Mouse (Mus musculus) MEL (cell line): Measurements from ENCODE around the gene Poldip3. TPM values are rescaled to one million over a fixed set of nuclear protein-coding genes. Genes with fewer than 3 reads are reported as not detected.
A peak's percentile ranks its signal among the peaks of the same experiment; 100 is the strongest.

Experiments
- DNase-seq: peaks from one replicate; pipeline ENCODE4 v3.0.0; 2011; ENCODE audit warnings: low read depth, low spot score
- H3K27ac ChIP-seq: 2 replicates; pipeline ENCODE4 v1.5.1; 2012; ENCODE audit warnings: low read depth, mild to moderate bottlenecking, control low read depth, low read length, moderate library complexity; ENCODE audit not compliant: control insufficient read depth
- H3K27me3 ChIP-seq, 2 experiments: fragments of 150-350 bp in 1 of 2; sonication (generic) in 1 of 2; 2 replicates each; pipeline ENCODE4 v1.6.1; 2012; ENCODE audit warnings: low read length in 2 of 2, mild to moderate bottlenecking in 2 of 2, improper control_type of control experiment in 1 of 2, moderate library complexity in 1 of 2; ENCODE audit not compliant: insufficient read depth in 2 of 2, control insufficient read depth in 1 of 2
- H3K36me3 ChIP-seq, 2 experiments: 2 replicates each; pipeline ENCODE4 v1.6.1; 2012 to 2014; ENCODE audit warnings: low read length in 2 of 2, improper control_type of control experiment in 1 of 2, inconsistent platforms in 1 of 2, mild to moderate bottlenecking in 1 of 2; ENCODE audit not compliant: insufficient read depth in 2 of 2, control insufficient read depth in 1 of 2
- H3K4me1 ChIP-seq, 2 experiments: fragments of 150-350 bp in 1 of 2; sonication (generic) in 1 of 2; 2 replicates each; pipeline ENCODE4 v1.6.1; 2012; ENCODE audit warnings: low read length in 2 of 2, improper control_type of control experiment in 1 of 2, mild to moderate bottlenecking in 1 of 2; ENCODE audit not compliant: insufficient read depth in 2 of 2, control insufficient read depth in 1 of 2
- H3K4me3 ChIP-seq, 2 experiments: fragments of 150-350 bp in 1 of 2; sonication (generic) in 1 of 2; 2 replicates each; pipeline ENCODE4 v1.5.1; 2012; ENCODE audit warnings: low read depth in 2 of 2, low read length in 2 of 2, mild to moderate bottlenecking in 2 of 2, moderate library complexity in 2 of 2, control low read depth in 1 of 2, improper control_type of control experiment in 1 of 2; ENCODE audit not compliant: control insufficient read depth in 1 of 2, insufficient read depth in 1 of 2
- H3K79me2 ChIP-seq: 2 replicates; pipeline ENCODE4 v1.6.1; 2012; ENCODE audit warnings: mild to moderate bottlenecking, low read length, moderate library complexity; ENCODE audit not compliant: control insufficient read depth, poor library complexity, insufficient read depth
- H3K9ac ChIP-seq: 2 replicates; pipeline ENCODE4 v1.6.1; 2012; ENCODE audit warnings: low read depth, mild to moderate bottlenecking, control low read depth, low read length, moderate library complexity; ENCODE audit not compliant: control insufficient read depth, poor library complexity, severe bottlenecking
- H3K9me3 ChIP-seq: fragments of 150-350 bp; sonication (generic); replicated peaks from 2 replicates; pipeline ENCODE4 v1.6.1; 2012; ENCODE audit warnings: mild to moderate bottlenecking, low read length, improper control_type of control experiment, moderate library complexity; ENCODE audit not compliant: insufficient read depth
- BHLHE40 ChIP-seq: IDR thresholded peaks from 2 replicates; pipeline ENCODE4 v1.6.1; 2012; ENCODE audit warnings: low read depth, mild to moderate bottlenecking, inconsistent platforms, low read length, improper control_type of control experiment, borderline replicate concordance
- CHD1 ChIP-seq: IDR thresholded peaks from 2 replicates; pipeline ENCODE4 v1.6.1; 2012; ENCODE audit warnings: low read depth, mild to moderate bottlenecking, inconsistent platforms, low read length, improper control_type of control experiment
- CTCF ChIP-seq, 3 experiments: IDR thresholded peaks in 2 of 3; conservative IDR thresholded peaks in 1 of 3; 2 replicates each; pipeline ENCODE4 v1.5.1; 2011 to 2012; ENCODE audit warnings: low read length in 3 of 3, low read depth in 2 of 3, mild to moderate bottlenecking in 2 of 3, improper control_type of control experiment in 1 of 3, inconsistent platforms in 1 of 3, mixed read lengths in 1 of 3, moderate library complexity in 1 of 3; ENCODE audit not compliant: control insufficient read depth in 1 of 3, insufficient read depth in 1 of 3, poor library complexity in 1 of 3, severe bottlenecking in 1 of 3
- E2F4 ChIP-seq: IDR thresholded peaks from 2 replicates; pipeline ENCODE4 v1.6.1; 2011; ENCODE audit warnings: low read depth, low read length, improper control_type of control experiment, borderline replicate concordance
- ETS1 ChIP-seq: IDR thresholded peaks from 2 replicates; pipeline ENCODE4 v1.6.1; 2012; ENCODE audit warnings: low read depth, mild to moderate bottlenecking, inconsistent platforms, low read length, improper control_type of control experiment, moderate library complexity
- GATA1 ChIP-seq: IDR thresholded peaks from 2 replicates; pipeline ENCODE4 v1.6.1; 2011; ENCODE audit warnings: low read depth, low read length, improper control_type of control experiment
- MAFK ChIP-seq: IDR thresholded peaks from 2 replicates; pipeline ENCODE4 v1.6.1; 2011; ENCODE audit warnings: low read depth, mild to moderate bottlenecking, low read length, improper control_type of control experiment, borderline replicate concordance
- MAZ ChIP-seq: IDR thresholded peaks from 2 replicates; pipeline ENCODE4 v1.6.1; 2012; ENCODE audit warnings: low read depth, mild to moderate bottlenecking, inconsistent platforms, low read length, improper control_type of control experiment
- MXI1 ChIP-seq: IDR thresholded peaks from 2 replicates; pipeline ENCODE4 v1.6.1; 2011; ENCODE audit warnings: mild to moderate bottlenecking, low read depth, low read length, improper control_type of control experiment
- NRF1 ChIP-seq: IDR thresholded peaks from 2 replicates; pipeline ENCODE4 v1.6.1; 2014; ENCODE audit warnings: low read depth, mild to moderate bottlenecking, inconsistent platforms, low read length, improper control_type of control experiment, moderate library complexity; ENCODE audit not compliant: poor library complexity, insufficient read depth, severe bottlenecking
- POLR2A ChIP-seq, 2 experiments: IDR thresholded peaks; 2 replicates each; pipeline ENCODE4 v1.6.1; 2011 to 2012; ENCODE audit warnings: low read length in 2 of 2, mild to moderate bottlenecking in 2 of 2, control low read depth in 1 of 2, improper control_type of control experiment in 1 of 2, low read depth in 1 of 2, moderate library complexity in 1 of 2; ENCODE audit not compliant: control insufficient read depth in 1 of 2, insufficient read depth in 1 of 2, poor library complexity in 1 of 2
- POLR2AphosphoS5 ChIP-seq: IDR thresholded peaks from 2 replicates; pipeline ENCODE4 v1.6.1; 2012; ENCODE audit warnings: low read depth, borderline replicate concordance, mild to moderate bottlenecking, inconsistent platforms, low read length, moderate library complexity, mixed read lengths
- RAD21 ChIP-seq: IDR thresholded peaks from 2 replicates; pipeline ENCODE4 v1.6.1; 2011; ENCODE audit warnings: mild to moderate bottlenecking, low read depth, low read length, improper control_type of control experiment
- SIN3A ChIP-seq: IDR thresholded peaks from 2 replicates; pipeline ENCODE4 v1.6.1; 2012; ENCODE audit warnings: low read length, improper control_type of control experiment, inconsistent platforms
- TAL1 ChIP-seq: IDR thresholded peaks from 2 replicates; pipeline ENCODE4 v1.6.1; 2012; ENCODE audit warnings: mild to moderate bottlenecking, inconsistent platforms, low read length, moderate library complexity, mixed read lengths
- TBP ChIP-seq: IDR thresholded peaks from 2 replicates; pipeline ENCODE4 v1.8.0; 2011; ENCODE audit warnings: low read depth, low read length, improper control_type of control experiment
- TCF12 ChIP-seq: IDR thresholded peaks from 2 replicates; pipeline ENCODE4 v1.6.1; 2014; ENCODE audit warnings: low read depth, mild to moderate bottlenecking, inconsistent platforms, low read length, improper control_type of control experiment, moderate library complexity
- UBTF ChIP-seq: IDR thresholded peaks from 2 replicates; pipeline ENCODE4 v1.6.1; 2012; ENCODE audit warnings: low read depth, mild to moderate bottlenecking, inconsistent platforms, low read length, improper control_type of control experiment, moderate library complexity, borderline replicate concordance; ENCODE audit not compliant: insufficient read depth
- USF2 ChIP-seq, 2 experiments: IDR thresholded peaks; 2 replicates each; pipeline ENCODE4 v1.6.1; 2011 to 2012; ENCODE audit warnings: improper control_type of control experiment in 2 of 2, low read length in 2 of 2, borderline replicate concordance in 1 of 2, inconsistent platforms in 1 of 2, low read depth in 1 of 2, mild to moderate bottlenecking in 1 of 2; ENCODE audit not compliant: insufficient read depth in 1 of 2
- ZMIZ1 ChIP-seq: IDR thresholded peaks from 2 replicates; pipeline ENCODE4 v1.6.1; 2012; ENCODE audit warnings: low read depth, mild to moderate bottlenecking, inconsistent platforms, low read length, improper control_type of control experiment, moderate library complexity
- ZNF384 ChIP-seq: IDR thresholded peaks from 2 replicates; pipeline ENCODE4 v1.6.1; 2012; ENCODE audit warnings: low read depth, mild to moderate bottlenecking, inconsistent platforms, low read length, improper control_type of control experiment
- polyA plus RNA-seq, 2 experiments: library from polyadenylated mRNA; stranded (reverse) in 1 of 2; unstranded in 1 of 2; fragments of >175 nt in 1 of 2; fragments of >200 nt in 1 of 2; gene quantifications; 2 replicates each; pipeline versions ENCODE4 v1.2.1 to v1.2.4; 2012; ENCODE audit warnings: low replicate concordance in 2 of 2, low read depth in 1 of 2; ENCODE audit not compliant: insufficient read length in 2 of 2, insufficient read depth in 1 of 2, missing spikeins in 1 of 2
- total RNA-seq: library from RNA; depleted of rRNA; stranded (reverse); fragments of 300-350 nt; gene quantifications from 2 replicates; pipeline ENCODE4 v1.2.3, GENCODE M21; 2012

The Poldip3 gene
- total and polyA plus RNA-seq, 3 experiments, result 113 to 123 TPM; not detected in 1

GRCm38 (mm10) chr15:83164971-83165471 is 15.8 kb upstream of the Poldip3 start:
- Histone ChIP-seq H3K79me2 (no peaks in the 10 kb centered on the region), H3K4me1 (peaks cover under 1 to 8% of the 10 kb centered on the region in 2 experiments; a peak in 3 of 4 replicates), H3K36me3 (0 out of 4 replicates have a peak, but pooled peaks cover 0 to 2% of the 10 kb centered on the region in 2 experiments), H3K9me3 (no peaks in the 10 kb centered on the region), H3K27ac (no peak overlapping the region), H3K9ac (no peak overlapping the region), H3K27me3 (no peaks in the 10 kb centered on the region), H3K4me3 (no peak overlapping the region)
- TF ChIP-seq ETS1, result no peak
- TF ChIP-seq TAL1, result peak; percentile 66
- TF ChIP-seq GATA1, result peak; percentile 22; the same call in 1 of the 2 replicates
- no peak for TF ChIP-seq POLR2AphosphoS5
- no peak for TF ChIP-seq MXI1
- TF ChIP-seq POLR2A (IDR thresholded peaks at IDR 0.05; ENCODE audit: control insufficient read depth in 1 of 2, insufficient read depth in 1 of 2, low read depth in 1 of 2, low read length in 2 of 2, poor library complexity in 1 of 2), result no peak
- TF ChIP-seq CHD1, result no peak
- TF ChIP-seq RAD21, result no peak
- no peak for TF ChIP-seq UBTF
- TF ChIP-seq NRF1, result no peak
- no peak for TF ChIP-seq TCF12
- no peak for TF ChIP-seq ZMIZ1
- TF ChIP-seq ZNF384, result no peak
- no peak for TF ChIP-seq MAFK
- no peak for TF ChIP-seq E2F4
- peak; percentile 31 for DNase-seq

DNA sequence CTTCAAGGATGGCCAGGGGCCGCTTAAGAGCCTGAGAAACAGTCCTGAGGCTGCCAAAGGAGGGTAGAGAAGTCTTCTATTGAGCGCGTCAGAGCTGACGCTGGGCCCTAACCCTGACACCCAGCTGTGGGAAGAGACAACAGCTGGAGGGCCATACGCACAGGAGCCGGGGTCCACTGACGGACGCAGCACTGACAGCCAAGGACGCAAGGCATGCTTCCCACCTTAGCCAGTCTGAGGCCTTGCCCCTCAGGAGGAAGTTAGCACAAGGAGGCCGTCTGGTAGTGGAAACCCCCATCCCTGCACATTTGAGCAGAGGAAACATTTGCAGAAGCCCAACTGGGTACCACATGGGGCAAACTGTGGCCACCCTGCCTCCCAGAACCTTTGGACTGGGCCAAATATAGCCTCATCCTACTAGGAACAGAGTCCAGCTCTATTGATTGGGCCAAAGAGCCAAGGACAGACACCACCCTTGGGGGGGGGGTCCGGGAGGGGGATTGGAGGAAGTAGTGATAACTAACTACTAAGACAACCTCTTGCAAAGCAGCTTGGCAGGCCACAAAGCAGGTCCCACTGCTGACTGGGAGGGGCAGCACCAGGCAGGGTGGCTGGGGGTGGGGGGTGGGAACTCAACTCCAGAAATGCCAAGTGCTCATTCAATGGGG is 13.8 kb upstream of the Poldip3 start:
- H3K4me1 ChIP-seq, result peaks cover 0 to 7% of the 10 kb centered on the region in 2 experiments; a peak in 1 of 4 replicates

More for the DNA sequence above, 13.8 kb upstream of the Poldip3 start:
- DNase-seq, result no peak
- no peaks in the 10 kb centered on the region for H3K79me2 ChIP-seq
- H3K36me3 ChIP-seq, result 0 out of 4 replicates have a peak, but pooled peaks cover 0 to 2% of the 10 kb centered on the region in 2 experiments
- H3K4me3 ChIP-seq, result no peak overlapping the region
- TF ChIP-seq SIN3A (no peak), MAZ (no peak), ZMIZ1 (no peak), MXI1 (no peak), BHLHE40 (no peak), CTCF (IDR thresholded peaks at IDR 0.05 in 2 of 3, conservative IDR thresholded peaks at IDR 0.05 in 1 of 3; ENCODE audit: control insufficient read depth in 1 of 3, insufficient read depth in 1 of 3, low read depth in 2 of 3, low read length in 3 of 3, poor library complexity in 1 of 3, severe bottlenecking in 1 of 3) (no peak), USF2 (IDR thresholded peaks at IDR 0.05; ENCODE audit: borderline replicate concordance in 1 of 2, insufficient read depth in 1 of 2, low read depth in 1 of 2, low read length in 2 of 2) (no peak), ZNF384 (no peak), CHD1 (no peak), MAFK (no peak), TBP (no peak)
- H3K27me3 ChIP-seq, result no peaks in the 10 kb centered on the region
- no peaks in the 10 kb centered on the region for H3K9me3 ChIP-seq
- H3K9ac ChIP-seq, result no peak overlapping the region
- H3K27ac ChIP-seq, result no peak overlapping the region
